Mouse (Mus musculus) layer of hippocampus, postnatal 14 days (tissue): ENCODE measurements around the gene Tmem151a. TPM values are rescaled to one million over a fixed set of nuclear protein-coding genes. Genes with fewer than 3 reads are reported as not detected.
A peak's percentile ranks its signal among the peaks of the same experiment; 100 is the strongest.
"Not testable (repeated sequence)": the region's sequence is repeated elsewhere in the genome, so short reads cannot be mapped to it uniquely, and the experiment has no call there.

ENCODE experiments used
- DNase-seq, 2 experiments: peaks; one replicate each; pipeline ENCODE4 v3.0.0; 2021 to 2022; ENCODE audit warnings: low spot score in 2 of 2, mixed read lengths in 1 of 2
- total RNA-seq, 2 experiments: library from RNA; stranded (reverse); gene quantifications; 2 replicates each; pipeline ENCODE4 v1.2.3; 2021

Tmem151a gene
- total RNA-seq, 2 experiments from 2014 or later, result 133 to 135 TPM

- DNase-seq, result peak in 1 of 2 experiments; percentile 74
These were observed 9.6 kb upstream of the Tmem151a start for GRCm38 (mm10) chr19:5094746-5095417.

GRCm38 (mm10) chr19:5094243-5094632, 8.9 kb upstream of the Tmem151a start:
- DNase-seq, result peak; percentile 97 to 98

GRCm38 (mm10) chr19:5093481-5094242, 8.3 kb upstream of the Tmem151a start:
- DNase-seq, result no peak

- no peak for DNase-seq
These were observed 6.8 kb upstream of the Tmem151a start for GRCm38 (mm10) chr19:5092083-5092482.

- DNase-seq, result no peak
These were observed 4.0 kb upstream of the Tmem151a start for GRCm38 (mm10) chr19:5089324-5089723.

GRCm38 (mm10) chr19:5087884-5088728, 2.8 kb upstream of the Tmem151a start, which contains the start of gene Yif1a:
TSS of gene Yif1a (plus strand) at chr19:5088538.
- peak; percentile 94 to 99 for DNase-seq

- DNase-seq, result not testable (repeated sequence)
These were observed 1.2 kb upstream of the Tmem151a start for GRCm38 (mm10) chr19:5086533-5086932.

GRCm38 (mm10) chr19:5084834-5085144, 542 bp downstream of the Tmem151a start:
- DNase-seq, result no peak

GRCm38 (mm10) chr19:5083961-5084833, 1.1 kb downstream of the Tmem151a start:
- DNase-seq, result no peak

- DNase-seq, result no peak
These were observed 2.7 kb downstream of the Tmem151a start for GRCm38 (mm10) chr19:5082596-5082995.

GRCm38 (mm10) chr19:5082005-5082404, 3.3 kb downstream of the Tmem151a start:
- DNase-seq, result no peak

- DNase-seq, result no peak
These were observed 6.1 kb downstream of the Tmem151a start for GRCm38 (mm10) chr19:5079279-5079678.

GRCm38 (mm10) chr19:5073518-5073917, 11.8 kb downstream of the Tmem151a start:
- DNase-seq, result no peak

GRCm38 (mm10) chr19:5073028-5073427, 12.3 kb downstream of the Tmem151a start:
- DNase-seq, result no peak

- no peak for DNase-seq
These were observed 12.8 kb downstream of the Tmem151a start for GRCm38 (mm10) chr19:5072389-5073019.

GRCm38 (mm10) chr19:5071545-5072369, 13.6 kb downstream of the Tmem151a start:
- DNase-seq, result no peak

GRCm38 (mm10) chr19:5071077-5071476, 14.3 kb downstream of the Tmem151a start:
- no peak for DNase-seq

GRCm38 (mm10) chr19:5069978-5070377, 15.4 kb downstream of the Tmem151a start:
- no peak for DNase-seq

- DNase-seq, result no peak
These were observed 15.8 kb downstream of the Tmem151a start for GRCm38 (mm10) chr19:5069486-5069885.
